Mouse (Mus musculus) R1 (cell line): Measurements from ENCODE around the gene Slc27a2.

Experiments used
- DNase-seq: peaks from one replicate; pipeline ENCODE4 v3.0.0-alpha.2; 2018; ENCODE audit warnings: low read depth, low spot score

Slc27a2 gene

GRCm38 (mm10) chr2:126553291-126553639, 1.1 kb downstream of the Slc27a2 start:
- peak; percentile 68 for DNase-seq

- DNase-seq = no peak
Measured at GRCm38 (mm10) chr2:126555533-126555932, 3.3 kb downstream of the Slc27a2 start.

GRCm38 (mm10) chr2:126560094-126560493, 7.9 kb downstream of the Slc27a2 start:
- no peak for DNase-seq

GRCm38 (mm10) chr2:126563411-126564105, 11.4 kb downstream of the Slc27a2 start:
- DNase-seq = no peak

- DNase-seq = no peak
Measured at GRCm38 (mm10) chr2:126572163-126572562, 20.0 kb downstream of the Slc27a2 start.

- no peak for DNase-seq
Measured at GRCm38 (mm10) chr2:126572747-126573146, 20.5 kb downstream of the Slc27a2 start.

- DNase-seq = peak; percentile 25
Measured at GRCm38 (mm10) chr2:126575391-126576176, 23.4 kb downstream of the Slc27a2 start.

GRCm38 (mm10) chr2:126577362-126577761, 25.2 kb downstream of the Slc27a2 start:
- no peak for DNase-seq

- no peak for DNase-seq
Measured at GRCm38 (mm10) chr2:126579282-126579681, 27.1 kb downstream of the Slc27a2 start.

- no peak for DNase-seq
Measured at GRCm38 (mm10) chr2:126583960-126584359, 31.8 kb downstream of the Slc27a2 start.

GRCm38 (mm10) chr2:126584621-126585369, 32.6 kb downstream of the Slc27a2 start:
- DNase-seq = no peak

- DNase-seq = no peak
Measured at GRCm38 (mm10) chr2:126587468-126587867, 35.3 kb downstream of the Slc27a2 start.

- DNase-seq = no peak
Measured at GRCm38 (mm10) chr2:126591304-126591703, 39.1 kb downstream of the Slc27a2 start.

- DNase-seq = peak; percentile 81
Measured at GRCm38 (mm10) chr2:126593831-126594610, 41.8 kb downstream of the Slc27a2 start.

GRCm38 (mm10) chr2:126596347-126597072, 44.3 kb downstream of the Slc27a2 start:
- DNase-seq = no peak

GRCm38 (mm10) chr2:126597279-126598241, 45.4 kb downstream of the Slc27a2 start:
- peak; percentile 69 for DNase-seq

- no peak for DNase-seq
Measured at GRCm38 (mm10) chr2:126598359-126598758, 46.2 kb downstream of the Slc27a2 start.

GRCm38 (mm10) chr2:126599005-126599404, 46.8 kb downstream of the Slc27a2 start:
- no peak for DNase-seq

- DNase-seq = no peak
Measured at GRCm38 (mm10) chr2:126600533-126600932, 48.3 kb downstream of the Slc27a2 start.
